Mouse (Mus musculus): ENCODE measurements around the gene Cpa2. TPM values are rescaled to one million over a fixed set of nuclear protein-coding genes. Genes with fewer than 3 reads are reported as not detected.

The Cpa2 gene
- polyA plus RNA-seq, 1 experiment from 2014 or later = 11.3 TPM

DNA sequence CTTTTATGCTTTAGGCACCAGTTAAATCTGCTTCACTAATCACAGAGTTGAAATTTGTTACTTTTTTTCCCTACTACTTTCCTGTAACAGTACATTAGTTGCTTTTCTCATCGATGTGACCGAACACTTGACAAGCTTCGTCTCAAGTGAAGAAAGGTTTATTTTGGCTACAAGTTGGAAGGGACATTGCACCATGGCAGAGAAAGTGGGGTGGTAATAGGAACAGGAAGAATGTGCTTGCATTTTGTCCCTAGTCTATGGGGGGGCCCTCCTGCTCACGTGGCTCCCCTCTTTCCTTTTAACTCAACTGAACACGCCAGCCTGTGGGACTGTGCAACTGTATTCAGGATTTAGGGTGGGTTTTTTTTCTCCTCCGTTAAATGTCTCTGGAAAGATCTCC is 11.2 kb downstream of the Cpa2 start:
- WGBS = 65% methylated on average over 6 of the region's 6 CpGs
- peaks cover 18% of the 10 kb centered on the region for H3K4me1 ChIP-seq (ENCODE audit: control insufficient read depth, insufficient read depth, low read length)
- H3K9ac ChIP-seq (ENCODE audit: low read length) = no peak overlapping the region
- no peak overlapping the region for H3K4me3 ChIP-seq (ENCODE audit: low read depth, low read length)
- H3K9me3 ChIP-seq (ENCODE audit: control insufficient read depth, low read length) = no peaks in the 10 kb centered on the region
- no peak for ATAC-seq (ENCODE audit: insufficient read depth, low FRiP score, low TSS enrichment)
- no peak overlapping the region for H3K27ac ChIP-seq (ENCODE audit: low read depth, low read length)
- H3K27me3 ChIP-seq (ENCODE audit: control insufficient read depth, insufficient read depth, low read length) = no peaks in the 10 kb centered on the region
- no peak overlapping the region for H3K4me2 ChIP-seq (ENCODE audit: low read depth)
- DNase-seq (ENCODE audit: low spot score) = no peak
- no peaks in the 10 kb centered on the region for H3K36me3 ChIP-seq (ENCODE audit: control insufficient read depth, insufficient read depth, low read length)

DNA sequence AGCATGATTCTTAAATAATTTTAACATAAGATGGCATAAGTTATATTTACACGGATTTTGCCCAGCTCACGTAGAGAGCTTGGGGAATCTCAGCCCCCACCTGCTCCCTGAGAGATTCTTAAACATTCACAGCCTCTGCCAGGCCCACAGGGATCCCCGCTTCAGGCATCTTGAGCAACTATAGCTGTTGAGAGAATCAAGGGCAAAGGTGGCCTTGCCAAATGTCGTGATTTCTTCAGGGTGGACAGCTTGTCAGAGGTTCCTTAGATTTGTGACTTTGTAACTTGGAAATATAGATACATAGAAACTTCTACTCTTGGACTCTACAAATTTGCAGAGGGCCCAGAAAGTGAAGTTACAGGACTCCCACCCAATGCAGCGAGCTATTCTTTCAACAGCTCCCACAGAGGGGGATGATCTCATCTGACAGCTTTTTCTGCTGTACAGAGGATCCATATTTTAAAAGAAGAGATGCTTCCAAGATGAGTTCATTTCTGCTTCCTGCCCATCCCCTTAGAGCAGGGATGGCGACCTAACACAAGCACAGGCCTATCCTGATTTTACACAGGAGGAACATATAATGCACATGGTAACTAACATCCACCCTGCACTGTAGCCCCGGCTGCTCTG is 12.1 kb downstream of the Cpa2 start:
- ATAC-seq (ENCODE audit: insufficient read depth, low FRiP score, low TSS enrichment) (no peak), DNase-seq (ENCODE audit: low spot score) (no peak)
- peaks cover 13% of the 10 kb centered on the region for H3K4me1 ChIP-seq (ENCODE audit: control insufficient read depth, insufficient read depth, low read length)
- H3K27ac ChIP-seq (ENCODE audit: low read depth, low read length) = no peak overlapping the region
- H3K4me3 ChIP-seq (ENCODE audit: low read depth, low read length) = no peak overlapping the region
- no peak overlapping the region for H3K4me2 ChIP-seq (ENCODE audit: low read depth)
- WGBS = 81% methylated on average over 7 of the region's 7 CpGs
- no peaks in the 10 kb centered on the region for H3K36me3 ChIP-seq (ENCODE audit: control insufficient read depth, insufficient read depth, low read length)
- no peaks in the 10 kb centered on the region for H3K9me3 ChIP-seq (ENCODE audit: control insufficient read depth, low read length)
- no peaks in the 10 kb centered on the region for H3K27me3 ChIP-seq (ENCODE audit: control insufficient read depth, insufficient read depth, low read length)
- H3K9ac ChIP-seq (ENCODE audit: low read length) = no peak overlapping the region

DNA sequence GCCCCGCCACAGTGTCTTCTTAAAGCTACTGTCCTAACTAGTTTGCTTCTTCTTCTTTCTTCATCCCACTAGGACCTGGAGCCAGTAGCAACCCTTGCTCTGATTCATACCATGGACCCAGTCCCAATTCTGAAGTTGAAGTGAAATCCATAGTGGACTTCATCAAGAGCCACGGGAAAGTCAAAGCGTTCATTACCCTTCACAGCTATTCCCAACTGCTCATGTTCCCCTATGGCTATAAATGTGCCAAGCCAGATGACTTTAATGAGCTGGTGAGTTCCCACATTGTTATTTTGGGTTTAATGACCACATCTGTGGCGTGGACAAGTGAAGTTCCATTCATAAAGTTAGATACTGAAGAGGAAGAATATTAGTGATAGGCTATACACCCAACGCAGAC is 12.7 kb downstream of the Cpa2 start:
- H3K9ac ChIP-seq (ENCODE audit: low read length) = no peak overlapping the region
- no peak for DNase-seq (ENCODE audit: low spot score)
- H3K9me3 ChIP-seq (ENCODE audit: control insufficient read depth, low read length) = no peaks in the 10 kb centered on the region
- H3K4me3 ChIP-seq (ENCODE audit: low read depth, low read length) = no peak overlapping the region
- no peak overlapping the region for H3K4me2 ChIP-seq (ENCODE audit: low read depth)
- H3K36me3 ChIP-seq (ENCODE audit: control insufficient read depth, insufficient read depth, low read length) = no peaks in the 10 kb centered on the region
- peaks cover 11% of the 10 kb centered on the region for H3K4me1 ChIP-seq (ENCODE audit: control insufficient read depth, insufficient read depth, low read length)
- no peak for ATAC-seq (ENCODE audit: insufficient read depth, low FRiP score, low TSS enrichment)
- H3K27ac ChIP-seq (ENCODE audit: low read depth, low read length) = no peak overlapping the region
- H3K27me3 ChIP-seq (ENCODE audit: control insufficient read depth, insufficient read depth, low read length) = no peaks in the 10 kb centered on the region
- WGBS = 76% methylated on average over 5 of the region's 5 CpGs

DNA sequence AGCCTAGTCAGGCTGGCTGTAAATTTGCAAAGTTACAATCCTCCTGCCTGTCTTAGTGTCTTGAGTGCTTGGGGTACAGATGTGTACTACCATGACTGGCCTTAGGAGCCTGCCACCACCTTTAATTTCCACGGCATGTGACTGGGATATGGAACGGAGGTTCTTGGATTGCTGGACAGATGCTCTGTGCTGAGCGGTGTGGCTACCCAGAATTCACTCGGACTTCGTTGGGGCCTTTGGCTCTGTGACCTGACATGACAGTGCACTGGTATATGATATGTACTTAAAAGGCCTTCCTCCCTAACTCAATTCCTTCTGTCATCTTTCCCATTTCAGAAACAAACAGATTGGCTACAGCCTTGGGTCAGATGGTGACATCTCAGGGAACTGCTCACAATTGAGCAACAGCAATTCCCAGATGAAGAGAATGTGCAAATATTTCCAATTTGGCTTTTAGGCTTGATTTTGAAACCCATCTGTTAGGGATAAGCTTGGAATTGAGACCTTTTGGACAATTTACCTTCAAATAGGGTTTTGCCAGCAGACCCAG is 13.3 kb downstream of the Cpa2 start:
- Histone ChIP-seq H3K27ac (ENCODE audit: low read depth, low read length) (no peak overlapping the region), H3K36me3 (ENCODE audit: control insufficient read depth, insufficient read depth, low read length) (no peaks in the 10 kb centered on the region), H3K9ac (ENCODE audit: low read length) (no peak overlapping the region), H3K27me3 (ENCODE audit: control insufficient read depth, insufficient read depth, low read length) (no peaks in the 10 kb centered on the region), H3K9me3 (ENCODE audit: control insufficient read depth, low read length) (no peaks in the 10 kb centered on the region), H3K4me1 (ENCODE audit: control insufficient read depth, insufficient read depth, low read length) (peaks cover 9% of the 10 kb centered on the region; the same call in 1 of the 2 replicates), H3K4me3 (ENCODE audit: low read depth, low read length) (no peak overlapping the region), H3K4me2 (ENCODE audit: low read depth) (no peak overlapping the region)
- ATAC-seq (ENCODE audit: insufficient read depth, low FRiP score, low TSS enrichment) = no peak
- 94% methylated on average over 5 of the region's 5 CpGs for WGBS
- no peak for DNase-seq (ENCODE audit: low spot score)

DNA sequence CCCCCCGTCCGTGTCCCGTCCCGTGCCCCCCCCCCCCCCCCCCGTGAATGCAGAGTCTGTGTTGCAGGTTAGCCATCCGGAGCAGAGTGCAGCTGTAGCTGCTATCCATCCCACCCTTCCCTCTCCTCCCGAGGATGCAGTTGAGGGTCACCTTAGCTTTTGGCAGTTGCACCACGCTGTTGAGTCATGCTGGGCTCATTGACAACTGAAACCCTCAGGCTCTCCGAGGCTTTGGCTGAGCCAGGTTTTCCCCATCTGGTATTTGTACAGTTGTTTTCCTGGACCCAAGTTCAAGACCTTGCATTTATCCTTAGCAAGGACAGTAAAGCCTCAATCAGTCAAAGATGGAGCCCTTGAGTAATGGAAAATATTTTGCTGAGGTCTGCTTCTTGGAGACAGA is 14.7 kb downstream of the Cpa2 start:
- Histone ChIP-seq H3K9me3 (ENCODE audit: control insufficient read depth, low read length) (no peaks in the 10 kb centered on the region), H3K36me3 (ENCODE audit: control insufficient read depth, insufficient read depth, low read length) (no peaks in the 10 kb centered on the region), H3K4me1 (ENCODE audit: control insufficient read depth, insufficient read depth, low read length) (peaks cover 9% of the 10 kb centered on the region; the same call in 1 of the 2 replicates), H3K9ac (ENCODE audit: low read length) (no peak overlapping the region), H3K4me2 (ENCODE audit: low read depth) (no peak overlapping the region), H3K27me3 (ENCODE audit: control insufficient read depth, insufficient read depth, low read length) (no peaks in the 10 kb centered on the region), H3K4me3 (ENCODE audit: low read depth, low read length) (no peak overlapping the region), H3K27ac (ENCODE audit: low read depth, low read length) (no peak overlapping the region)
- WGBS = 10% methylated on average over 2 of the region's 9 CpGs
- ATAC-seq (ENCODE audit: insufficient read depth, low FRiP score, low TSS enrichment) (no peak), DNase-seq (ENCODE audit: low spot score) (no peak)

DNA sequence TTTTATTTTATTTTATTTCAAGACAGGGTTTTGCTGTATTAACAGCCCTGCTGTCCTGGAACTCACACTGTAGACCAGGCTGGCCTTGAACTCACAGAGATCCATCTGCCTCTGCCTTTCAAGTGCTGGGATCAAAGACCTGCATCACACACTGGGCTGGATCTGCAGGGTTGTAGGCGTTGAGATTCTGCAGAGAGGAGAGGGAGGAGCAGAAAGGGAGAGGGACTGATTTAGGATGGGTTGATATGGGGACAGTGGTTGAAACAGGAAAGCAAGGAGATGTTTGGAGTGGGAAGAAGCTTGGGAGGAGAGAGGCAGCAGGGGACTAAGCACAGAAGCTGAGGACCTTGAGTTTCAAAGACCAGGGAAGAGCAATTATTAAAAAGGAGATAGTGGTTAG is 18.3 kb downstream of the Cpa2 start:
- H3K9me3 ChIP-seq (ENCODE audit: control insufficient read depth, low read length) = no peaks in the 10 kb centered on the region
- H3K36me3 ChIP-seq (ENCODE audit: control insufficient read depth, insufficient read depth, low read length) = no peaks in the 10 kb centered on the region
- H3K27ac ChIP-seq (ENCODE audit: low read depth, low read length) = no peak overlapping the region
- no peaks in the 10 kb centered on the region for H3K4me1 ChIP-seq (ENCODE audit: control insufficient read depth, insufficient read depth, low read length)
- H3K27me3 ChIP-seq (ENCODE audit: control insufficient read depth, insufficient read depth, low read length) = no peaks in the 10 kb centered on the region
- no peak overlapping the region for H3K4me2 ChIP-seq (ENCODE audit: low read depth)
- DNase-seq (ENCODE audit: low spot score) = no peak
- no peak overlapping the region for H3K4me3 ChIP-seq (ENCODE audit: low read depth, low read length)
- no peak overlapping the region for H3K9ac ChIP-seq (ENCODE audit: low read length)
- WGBS = 32% methylated on average over 1 of the region's 1 CpGs
- ATAC-seq (ENCODE audit: insufficient read depth, low FRiP score, low TSS enrichment) = no peak

DNA sequence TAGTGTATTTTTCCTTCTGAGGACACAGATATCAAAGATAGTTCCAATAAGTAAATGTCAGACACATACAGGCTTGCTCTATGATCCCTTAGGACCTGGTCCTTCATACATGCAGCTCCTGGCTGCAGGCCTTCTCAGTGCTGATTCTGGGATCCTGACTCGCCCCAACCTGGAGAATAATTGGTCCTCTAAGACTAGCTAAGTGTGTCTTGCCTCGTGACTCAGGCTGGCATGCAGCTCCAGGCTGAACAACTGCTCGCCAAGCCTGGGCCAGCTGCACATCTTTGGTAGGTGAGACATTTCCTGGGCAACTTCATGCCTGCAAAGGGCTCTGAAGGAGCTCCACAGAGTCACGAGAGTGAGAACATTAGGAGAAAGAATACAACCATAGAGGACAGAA is 20.8 kb downstream of the Cpa2 start:
- Histone ChIP-seq H3K4me1 (ENCODE audit: control insufficient read depth, insufficient read depth, low read length) (no peaks in the 10 kb centered on the region), H3K4me2 (ENCODE audit: low read depth) (no peak overlapping the region), H3K27ac (ENCODE audit: low read depth, low read length) (no peak overlapping the region), H3K9ac (ENCODE audit: low read length) (no peak overlapping the region), H3K9me3 (ENCODE audit: control insufficient read depth, low read length) (no peaks in the 10 kb centered on the region), H3K4me3 (ENCODE audit: low read depth, low read length) (no peak overlapping the region), H3K36me3 (ENCODE audit: control insufficient read depth, insufficient read depth, low read length) (no peaks in the 10 kb centered on the region), H3K27me3 (ENCODE audit: control insufficient read depth, insufficient read depth, low read length) (no peaks in the 10 kb centered on the region)
- ATAC-seq (ENCODE audit: insufficient read depth, low FRiP score, low TSS enrichment) (no peak), DNase-seq (ENCODE audit: low spot score) (no peak)
- WGBS = 82% methylated on average over 4 of the region's 4 CpGs

DNA sequence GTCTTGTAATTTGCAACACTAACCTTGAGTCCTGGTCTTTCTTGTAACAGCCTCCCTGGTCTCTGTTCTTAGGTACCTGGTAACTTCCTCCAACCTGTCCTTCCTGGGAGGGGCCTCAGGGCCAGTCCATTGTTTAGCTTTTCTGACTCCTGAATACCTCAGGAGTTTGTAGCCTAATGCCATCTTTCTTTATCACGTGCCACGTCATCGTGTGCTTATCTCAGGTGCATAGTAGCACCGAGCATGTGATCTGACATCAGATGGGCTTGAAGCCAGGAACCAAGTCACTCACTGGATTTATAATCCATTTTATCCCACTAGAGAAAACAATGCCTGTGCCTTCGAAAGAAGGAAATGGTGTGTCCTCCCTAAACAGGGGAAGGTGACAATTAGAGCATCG is 22.2 kb downstream of the Cpa2 start:
- Histone ChIP-seq H3K27me3 (ENCODE audit: control insufficient read depth, insufficient read depth, low read length) (no peaks in the 10 kb centered on the region), H3K4me2 (ENCODE audit: low read depth) (no peak overlapping the region), H3K4me1 (ENCODE audit: control insufficient read depth, insufficient read depth, low read length) (no peaks in the 10 kb centered on the region), H3K36me3 (ENCODE audit: control insufficient read depth, insufficient read depth, low read length) (no peaks in the 10 kb centered on the region), H3K9ac (ENCODE audit: low read length) (no peak overlapping the region), H3K9me3 (ENCODE audit: control insufficient read depth, low read length) (no peaks in the 10 kb centered on the region), H3K27ac (ENCODE audit: low read depth, low read length) (no peak overlapping the region), H3K4me3 (ENCODE audit: low read depth, low read length) (no peak overlapping the region)
- DNase-seq (ENCODE audit: low spot score) = no peak
- WGBS = 85% methylated on average over 6 of the region's 6 CpGs
- ATAC-seq (ENCODE audit: insufficient read depth, low FRiP score, low TSS enrichment) = no peak

DNA sequence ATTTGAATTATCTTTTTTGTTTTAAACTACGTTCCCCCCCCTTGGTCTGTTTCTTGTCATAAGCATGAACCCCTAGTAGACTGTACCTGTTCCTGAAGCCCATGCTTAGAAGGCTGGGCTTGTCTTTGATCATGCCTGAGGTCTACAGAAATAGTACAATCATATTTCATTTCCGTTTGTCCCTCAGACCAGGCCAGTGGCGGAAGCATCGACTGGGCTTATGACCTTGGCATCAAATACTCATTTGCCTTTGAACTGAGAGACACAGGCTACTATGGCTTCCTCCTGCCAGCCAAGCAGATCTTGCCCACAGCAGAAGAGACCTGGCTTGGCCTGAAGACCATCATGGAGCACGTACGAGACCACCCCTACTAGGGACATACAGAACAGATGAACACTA is 22.7 kb downstream of the Cpa2 start:
- Histone ChIP-seq H3K4me1 (ENCODE audit: control insufficient read depth, insufficient read depth, low read length) (no peaks in the 10 kb centered on the region), H3K4me3 (ENCODE audit: low read depth, low read length) (no peak overlapping the region), H3K4me2 (ENCODE audit: low read depth) (no peak overlapping the region), H3K9me3 (ENCODE audit: control insufficient read depth, low read length) (no peaks in the 10 kb centered on the region), H3K36me3 (ENCODE audit: control insufficient read depth, insufficient read depth, low read length) (no peaks in the 10 kb centered on the region), H3K9ac (ENCODE audit: low read length) (no peak overlapping the region), H3K27me3 (ENCODE audit: control insufficient read depth, insufficient read depth, low read length) (no peaks in the 10 kb centered on the region), H3K27ac (ENCODE audit: low read depth, low read length) (no peak overlapping the region)
- WGBS = 94% methylated on average over 6 of the region's 6 CpGs
- ATAC-seq (ENCODE audit: insufficient read depth, low FRiP score, low TSS enrichment) (no peak), DNase-seq (ENCODE audit: low spot score) (no peak)

Measured in neural tube, embryonic 11.5 days (tissue).